Mouse (Mus musculus) bone marrow, adult 2 months (tissue): ENCODE data around the gene Trpv1.

ENCODE experiments used
- CTCF ChIP-seq: fragments of 200-500 bp; IDR thresholded peaks from 2 replicates; pipeline ENCODE4 v1.5.1; 2011; ENCODE audit warnings: low read length, control low read depth; ENCODE audit not compliant: control insufficient read depth, insufficient read depth
- POLR2A ChIP-seq: fragments of 200-500 bp; IDR thresholded peaks from 2 replicates; pipeline ENCODE4 v1.6.1; 2011; ENCODE audit warnings: low read depth, mild to moderate bottlenecking, control low read depth, low read length, borderline replicate concordance; ENCODE audit not compliant: control insufficient read depth

GRCm38 (mm10) chr11:73199879-73200278, 34.2 kb upstream of the Trpv1 start:
- no peak for TF ChIP-seq CTCF
- TF ChIP-seq POLR2A, result no peak
